Comparison of ENCODE assay signal across 8 mouse cellular contexts in genomic region chr5:147545731-147546241, GRCm38 (mm10).
DNase-seq lines count a peak whose midpoint lies in the region; TF ChIP-seq lines count a peak whose summit lies in the region.

No protein-coding gene starts in this region.

- peaks cover 11% of the 10 kb centered on the region for H3K4me1 ChIP-seq in liver, adult 2 months (ENCODE audit: control insufficient read depth, insufficient read depth, low read length)
- H3K4me1 ChIP-seq in small intestine, adult 2 months (ENCODE audit: control insufficient read depth, insufficient read depth, insufficient read length, low read length), result no peaks in the 10 kb centered on the region

- 18% methylated on average over 11 of the region's 11 CpGs for WGBS in liver, adult 2 months
- WGBS in small intestine, adult 2 months, result 64% methylated on average over 11 of the region's 11 CpGs

- no peak overlapping the region for H3K4me3 ChIP-seq in liver, adult 2 months (ENCODE audit: insufficient read depth, low read depth, low read length)
- H3K4me3 ChIP-seq in small intestine, adult 2 months (ENCODE audit: low read depth, low read length), result no peak overlapping the region

- no peak for TF ChIP-seq POLR2A in liver, adult 2 months (IDR thresholded peaks at IDR 0.05; ENCODE audit: extremely low read depth, insufficient read depth, low read length)
- no peak for TF ChIP-seq POLR2A in small intestine, adult 2 months (IDR thresholded peaks at IDR 0.05; ENCODE audit: low read depth, low read length)

- no peaks in the 10 kb centered on the region for H3K27me3 ChIP-seq in liver, adult 2 months (ENCODE audit: control insufficient read depth, insufficient read depth, low read length)
- no peaks in the 10 kb centered on the region for H3K27me3 ChIP-seq in small intestine, adult 2 months (ENCODE audit: control insufficient read depth, insufficient read depth, low read length)

- peak overlapping the region; percentile 65 for H3K27ac ChIP-seq in liver, adult 2 months (replicated peaks; ENCODE audit: insufficient read depth, low read depth, low read length)
- H3K27ac ChIP-seq in small intestine, adult 2 months (ENCODE audit: insufficient read depth, low read depth, low read length), result no peak overlapping the region

- DNase-seq in cerebellum, postnatal 14 days, result peak; percentile 29 to 54
- no peak for DNase-seq in cerebellum, adult 8-10 months
- peak; percentile 57 for DNase-seq in 3T3-L1 (ENCODE audit: low read depth, low spot score)
- peak; percentile 37 for DNase-seq in embryo, embryonic 10 days (ENCODE audit: low spot score)
- DNase-seq in liver, adult 2 months (ENCODE audit: extremely low read depth, low read depth, low spot score), result peak; percentile 95
- DNase-seq in layer of hippocampus, adult 9-10 months (ENCODE audit: low spot score), result no peak
- DNase-seq in layer of hippocampus, postnatal 25 days (ENCODE audit: extremely low spot score in 1 of 2, low spot score in 1 of 2), result no peak

- no peaks in the 10 kb centered on the region for H3K79me2 ChIP-seq in liver, adult 2 months (ENCODE audit: control insufficient read depth, insufficient read depth, low read length)

- H3K36me3 ChIP-seq in liver, adult 2 months (ENCODE audit: control insufficient read depth, insufficient read depth, low read length), result peaks cover 21% of the 10 kb centered on the region
- peaks cover 58% of the 10 kb centered on the region for H3K36me3 ChIP-seq in small intestine, adult 2 months (ENCODE audit: control insufficient read depth, insufficient read depth, low read length)

- H3K9ac ChIP-seq in liver, adult 2 months (ENCODE audit: low read depth, low read length), result peak overlapping the region; percentile 8; the same call in 1 of the 2 replicates

- peak; percentile 87 for TF ChIP-seq CTCF in liver, adult 2 months (IDR thresholded peaks at IDR 0.05; ENCODE audit: low read depth, low read length)
- peak; percentile 51; the same call in 1 of the 2 replicates for TF ChIP-seq CTCF in small intestine, adult 2 months (IDR thresholded peaks at IDR 0.05; ENCODE audit: extremely low read depth, insufficient read length, insufficient replicate concordance, low read depth, low read length)

Comparison
In these comparisons a context has a peak if more than half of its experiments do, and no peak if none do; other contexts are left out.
1. DNase-seq: peak in cerebellum, postnatal 14 days (2 of 2), 3T3-L1 (single experiment), embryo, embryonic 10 days (single experiment) and liver, adult 2 months (single experiment); none in cerebellum, adult 8-10 months (single experiment), layer of hippocampus, adult 9-10 months (single experiment) and layer of hippocampus, postnatal 25 days (0 of 2).